Mouse (Mus musculus): ENCODE data around the gene Gpc6.

The Gpc6 gene

GRCm38 (mm10) chr14:117852266-117852665 is 927.2 kb downstream of the Gpc6 start:
- DNase-seq (ENCODE audit: low spot score in 2 of 2) = no peak

GRCm38 (mm10) chr14:117852842-117853241 is 927.7 kb downstream of the Gpc6 start:
- no peak for DNase-seq (ENCODE audit: low spot score in 2 of 2)

- no peak for DNase-seq (ENCODE audit: low spot score in 2 of 2)
These were observed 929.4 kb downstream of the Gpc6 start for GRCm38 (mm10) chr14:117854498-117854897.

- no peak for DNase-seq (ENCODE audit: low spot score in 2 of 2)
These were observed 946.2 kb downstream of the Gpc6 start for GRCm38 (mm10) chr14:117871268-117871667.

- DNase-seq (ENCODE audit: low spot score in 2 of 2) = no peak
These were observed 954.2 kb downstream of the Gpc6 start for GRCm38 (mm10) chr14:117879313-117879712.

- no peak for DNase-seq (ENCODE audit: low spot score in 2 of 2)
These were observed 956.0 kb downstream of the Gpc6 start for GRCm38 (mm10) chr14:117881112-117881511.

- DNase-seq (ENCODE audit: low spot score in 2 of 2) = peak in 1 of 2 experiments; percentile 26
These were observed 957.1 kb downstream of the Gpc6 start for GRCm38 (mm10) chr14:117882222-117882621.

GRCm38 (mm10) chr14:117889653-117890052 is 964.5 kb downstream of the Gpc6 start:
- DNase-seq (ENCODE audit: low spot score in 2 of 2) = no peak

- no peak for DNase-seq (ENCODE audit: low spot score in 2 of 2)
These were observed 966.3 kb downstream of the Gpc6 start for GRCm38 (mm10) chr14:117891426-117891825.

GRCm38 (mm10) chr14:117892026-117892425 is 966.9 kb downstream of the Gpc6 start:
- DNase-seq (ENCODE audit: low spot score in 2 of 2) = no peak

- DNase-seq (ENCODE audit: low spot score in 2 of 2) = no peak
These were observed 969.9 kb downstream of the Gpc6 start for GRCm38 (mm10) chr14:117894869-117895538.

GRCm38 (mm10) chr14:117895539-117895912 is 970.4 kb downstream of the Gpc6 start:
- peak in 1 of 2 experiments; percentile 48 for DNase-seq (ENCODE audit: low spot score in 2 of 2)

- no peak for DNase-seq (ENCODE audit: low spot score in 2 of 2)
These were observed 979.2 kb downstream of the Gpc6 start for GRCm38 (mm10) chr14:117904300-117904699.

- DNase-seq (ENCODE audit: low spot score in 2 of 2) = no peak
These were observed 980.6 kb downstream of the Gpc6 start for GRCm38 (mm10) chr14:117905701-117906100.

- no peak for DNase-seq (ENCODE audit: low spot score in 2 of 2)
These were observed 981.2 kb downstream of the Gpc6 start for GRCm38 (mm10) chr14:117906361-117906760.

GRCm38 (mm10) chr14:117908231-117908920 is 983.3 kb downstream of the Gpc6 start:
- DNase-seq (ENCODE audit: low spot score in 2 of 2) = no peak

GRCm38 (mm10) chr14:117909046-117909445 is 983.9 kb downstream of the Gpc6 start:
- no peak for DNase-seq (ENCODE audit: low spot score in 2 of 2)

GRCm38 (mm10) chr14:117910323-117910722 is 985.2 kb downstream of the Gpc6 start:
- DNase-seq (ENCODE audit: low spot score in 2 of 2) = no peak

- no peak for DNase-seq (ENCODE audit: low spot score in 2 of 2)
These were observed 987.6 kb downstream of the Gpc6 start for GRCm38 (mm10) chr14:117912624-117913270.

GRCm38 (mm10) chr14:117916577-117916976 is 991.5 kb downstream of the Gpc6 start:
- DNase-seq (ENCODE audit: low spot score in 2 of 2) = no peak

GRCm38 (mm10) chr14:117918724-117919123 is 993.6 kb downstream of the Gpc6 start:
- DNase-seq (ENCODE audit: low spot score in 2 of 2) = no peak

GRCm38 (mm10) chr14:117919612-117920011 is 994.5 kb downstream of the Gpc6 start:
- DNase-seq (ENCODE audit: low spot score in 2 of 2) = no peak
